10 mouse cellular contexts compared by ENCODE assay signal in genomic region chr1:171285096-171285892, GRCm38 (mm10). TPM values are rescaled to one million over a fixed set of nuclear protein-coding genes. Genes with fewer than 3 reads are reported as not detected.
A peak's percentile ranks its signal among the peaks of the same experiment; 100 is the strongest.
DNase-seq lines count a peak whose midpoint lies in the region; ATAC-seq lines count a peak whose summit lies in the region.
"Had no signal": no experiment of that assay in that cellular context is flagged by ENCODE, and none has a peak within 500 bp of the region (broad histone marks: within the 10 kb centered on the region; RNA-seq: fewer than 3 reads in every experiment).

No protein-coding gene starts in this region.

- WGBS in hindbrain, embryonic 10.5 days: 87% methylated on average over 20 of the region's 20 CpGs
- WGBS in hindbrain, embryonic 16.5 days: 83% methylated on average over 20 of the region's 20 CpGs
- 89% methylated on average over 20 of the region's 20 CpGs for WGBS in midbrain, embryonic 13.5 days
- 89% methylated on average over 20 of the region's 20 CpGs for WGBS in midbrain, embryonic 15.5 days

- H3K36me3 ChIP-seq in hindbrain, embryonic 10.5 days: peaks cover 74% of the 10 kb centered on the region
- peaks cover 23% of the 10 kb centered on the region for H3K36me3 ChIP-seq in hindbrain, embryonic 16.5 days (ENCODE audit: control insufficient read depth, insufficient read depth, low read length)
- H3K36me3 ChIP-seq in midbrain, embryonic 13.5 days: peaks cover 61% of the 10 kb centered on the region
- peaks cover 34% of the 10 kb centered on the region; the same call in 1 of the 2 replicates for H3K36me3 ChIP-seq in midbrain, embryonic 15.5 days (replicated peaks)

- H3K27ac ChIP-seq in hindbrain, embryonic 10.5 days: no peak overlapping the region
- no peak overlapping the region for H3K27ac ChIP-seq in hindbrain, embryonic 16.5 days (ENCODE audit: low read depth, low read length)
- 0 out of 2 replicates have a peak overlapping the region, but pooled peaks have one; percentile 14 for H3K27ac ChIP-seq in midbrain, embryonic 13.5 days
- no peak overlapping the region for H3K27ac ChIP-seq in midbrain, embryonic 15.5 days
- H3K27ac ChIP-seq: hindbrain, embryonic 14.5 days; lung, embryonic 15.5 days had no signal

- peak; percentile 23 for DNase-seq in cerebellum, adult 11-12 months
- DNase-seq in cerebellum, adult 11 months: no peak
- no peak for DNase-seq in hindbrain, embryonic 10.5 days (ENCODE audit: low spot score)
- DNase-seq in yolk sac, embryonic 10.5 days (ENCODE audit: low spot score): peak; percentile 1
- no peak for DNase-seq in thymus, postnatal 10 days (ENCODE audit: low spot score in 2 of 2)

- ATAC-seq in hindbrain, embryonic 16.5 days: no peak
- no peak for ATAC-seq in midbrain, embryonic 13.5 days
- ATAC-seq in midbrain, embryonic 15.5 days (replicated peaks): no peak

- H3K9me3 ChIP-seq in hindbrain, embryonic 10.5 days: no peaks in the 10 kb centered on the region
- no peaks in the 10 kb centered on the region for H3K9me3 ChIP-seq in hindbrain, embryonic 16.5 days (ENCODE audit: control insufficient read depth, low read length)
- H3K9me3 ChIP-seq in midbrain, embryonic 13.5 days: no peaks in the 10 kb centered on the region
- no peaks in the 10 kb centered on the region for H3K9me3 ChIP-seq in midbrain, embryonic 15.5 days
- H3K9me3 ChIP-seq: lung, embryonic 15.5 days had no signal

- no peak overlapping the region for H3K9ac ChIP-seq in hindbrain, embryonic 16.5 days (ENCODE audit: low read depth, low read length)
- peak overlapping the region; percentile 19; the same call in 1 of the 2 replicates for H3K9ac ChIP-seq in midbrain, embryonic 13.5 days (replicated peaks)
- no peak overlapping the region for H3K9ac ChIP-seq in midbrain, embryonic 15.5 days
- H3K9ac ChIP-seq: lung, embryonic 15.5 days had no signal

- H3K4me3 ChIP-seq in hindbrain, embryonic 10.5 days: peak overlapping the region; percentile 1; the same call in 1 of the 2 replicates
- no peak overlapping the region for H3K4me3 ChIP-seq in hindbrain, embryonic 16.5 days (ENCODE audit: low read length)
- no peak overlapping the region for H3K4me3 ChIP-seq in midbrain, embryonic 13.5 days (replicated peaks)
- no peak overlapping the region for H3K4me3 ChIP-seq in midbrain, embryonic 15.5 days
- H3K4me3 ChIP-seq: lung, embryonic 15.5 days had no signal

- H3K4me1 ChIP-seq in hindbrain, embryonic 10.5 days (replicated peaks): peaks cover 52% of the 10 kb centered on the region
- H3K4me1 ChIP-seq in hindbrain, embryonic 16.5 days (ENCODE audit: control insufficient read depth, insufficient read depth, low read depth, low read length): peaks cover 28% of the 10 kb centered on the region
- peaks cover 46% of the 10 kb centered on the region for H3K4me1 ChIP-seq in midbrain, embryonic 13.5 days (replicated peaks)
- H3K4me1 ChIP-seq in midbrain, embryonic 15.5 days: peaks cover 41% of the 10 kb centered on the region

- H3K4me2 ChIP-seq in hindbrain, embryonic 16.5 days (ENCODE audit: low read length): no peak overlapping the region
- no peak overlapping the region for H3K4me2 ChIP-seq in midbrain, embryonic 13.5 days (replicated peaks)
- no peak overlapping the region for H3K4me2 ChIP-seq in midbrain, embryonic 15.5 days
- H3K4me2 ChIP-seq: hindbrain, embryonic 14.5 days; lung, embryonic 15.5 days had no signal

- no peaks in the 10 kb centered on the region for H3K27me3 ChIP-seq in hindbrain, embryonic 10.5 days (ENCODE audit: insufficient read depth, poor library complexity, severe bottlenecking)
- no peaks in the 10 kb centered on the region for H3K27me3 ChIP-seq in hindbrain, embryonic 16.5 days (replicated peaks; ENCODE audit: control insufficient read depth, insufficient read depth, low read length)
- no peaks in the 10 kb centered on the region for H3K27me3 ChIP-seq in midbrain, embryonic 13.5 days
- H3K27me3 ChIP-seq in midbrain, embryonic 15.5 days (replicated peaks): no peaks in the 10 kb centered on the region
- H3K27me3 ChIP-seq: lung, embryonic 15.5 days had no signal

RNA-seq across cellular contexts. Expression of gene Usp21, which starts 2.5 kb away (rescaled TPM):
- 95.6 and 111 TPM in 2 replicates for polyA plus RNA-seq in hindbrain, embryonic 10.5 days (2016; fragmentation: Nextera tagmentation; extraction: Ambion mirVana)
- polyA plus RNA-seq in hindbrain, embryonic 16.5 days (2015; fragmentation: Nextera tagmentation; extraction: Ambion mirVana): 92.3 and 101 TPM in 2 replicates
- polyA plus RNA-seq in midbrain, embryonic 13.5 days (2015; fragmentation: Nextera tagmentation; extraction: Ambion mirVana): 112 and 121 TPM in 2 replicates
- polyA plus RNA-seq in midbrain, embryonic 15.5 days (2015; fragmentation: Nextera tagmentation; extraction: Ambion mirVana): 119 and 122 TPM in 2 replicates

RNA-seq across cellular contexts. Expression of gene Ppox, which starts 4.3 kb away (rescaled TPM):
- polyA plus RNA-seq in hindbrain, embryonic 10.5 days (2016; fragmentation: Nextera tagmentation; extraction: Ambion mirVana): 54.1 and 56.2 TPM in 2 replicates
- polyA plus RNA-seq in hindbrain, embryonic 16.5 days (2015; fragmentation: Nextera tagmentation; extraction: Ambion mirVana): 42.7 and 47.9 TPM in 2 replicates
- polyA plus RNA-seq in midbrain, embryonic 13.5 days (2015; fragmentation: Nextera tagmentation; extraction: Ambion mirVana): 56.0 and 56.4 TPM in 2 replicates
- 48.7 and 56.2 TPM in 2 replicates for polyA plus RNA-seq in midbrain, embryonic 15.5 days (2015; fragmentation: Nextera tagmentation; extraction: Ambion mirVana)

RNA-seq across cellular contexts. Expression of gene Ufc1, which starts 9.5 kb away (rescaled TPM):
- 105 and 111 TPM in 2 replicates for polyA plus RNA-seq in hindbrain, embryonic 10.5 days (2016; fragmentation: Nextera tagmentation; extraction: Ambion mirVana)
- 115 and 126 TPM in 2 replicates for polyA plus RNA-seq in hindbrain, embryonic 16.5 days (2015; fragmentation: Nextera tagmentation; extraction: Ambion mirVana)
- 112 and 126 TPM in 2 replicates for polyA plus RNA-seq in midbrain, embryonic 13.5 days (2015; fragmentation: Nextera tagmentation; extraction: Ambion mirVana)
- polyA plus RNA-seq in midbrain, embryonic 15.5 days (2015; fragmentation: Nextera tagmentation; extraction: Ambion mirVana): 99.7 and 102 TPM in 2 replicates

RNA-seq across cellular contexts. Expression of gene B4galt3, which starts 15.2 kb away (rescaled TPM):
- 70.3 and 80.9 TPM in 2 replicates for polyA plus RNA-seq in hindbrain, embryonic 10.5 days (2016; fragmentation: Nextera tagmentation; extraction: Ambion mirVana)
- polyA plus RNA-seq in hindbrain, embryonic 16.5 days (2015; fragmentation: Nextera tagmentation; extraction: Ambion mirVana): 101 and 106 TPM in 2 replicates
- 99.0 and 99.8 TPM in 2 replicates for polyA plus RNA-seq in midbrain, embryonic 13.5 days (2015; fragmentation: Nextera tagmentation; extraction: Ambion mirVana)
- polyA plus RNA-seq in midbrain, embryonic 15.5 days (2015; fragmentation: Nextera tagmentation; extraction: Ambion mirVana): 112 and 116 TPM in 2 replicates

RNA-seq across cellular contexts. Expression of gene Ndufs2, which starts 34.1 kb away (rescaled TPM):
- 250 and 275 TPM in 2 replicates for polyA plus RNA-seq in hindbrain, embryonic 10.5 days (2016; fragmentation: Nextera tagmentation; extraction: Ambion mirVana)
- 262 and 280 TPM in 2 replicates for polyA plus RNA-seq in hindbrain, embryonic 16.5 days (2015; fragmentation: Nextera tagmentation; extraction: Ambion mirVana)
- polyA plus RNA-seq in midbrain, embryonic 13.5 days (2015; fragmentation: Nextera tagmentation; extraction: Ambion mirVana): 231 and 234 TPM in 2 replicates
- 229 and 238 TPM in 2 replicates for polyA plus RNA-seq in midbrain, embryonic 15.5 days (2015; fragmentation: Nextera tagmentation; extraction: Ambion mirVana)

Comparison
In these comparisons a context has a peak if more than half of its experiments do, and no peak if none do; other contexts are left out.
1. DNase-seq: peak in cerebellum, adult 11-12 months (single experiment) and yolk sac, embryonic 10.5 days (single experiment); none in cerebellum, adult 11 months (single experiment), hindbrain, embryonic 10.5 days (single experiment) and thymus, postnatal 10 days (0 of 2).